In the genomic region with DNA sequence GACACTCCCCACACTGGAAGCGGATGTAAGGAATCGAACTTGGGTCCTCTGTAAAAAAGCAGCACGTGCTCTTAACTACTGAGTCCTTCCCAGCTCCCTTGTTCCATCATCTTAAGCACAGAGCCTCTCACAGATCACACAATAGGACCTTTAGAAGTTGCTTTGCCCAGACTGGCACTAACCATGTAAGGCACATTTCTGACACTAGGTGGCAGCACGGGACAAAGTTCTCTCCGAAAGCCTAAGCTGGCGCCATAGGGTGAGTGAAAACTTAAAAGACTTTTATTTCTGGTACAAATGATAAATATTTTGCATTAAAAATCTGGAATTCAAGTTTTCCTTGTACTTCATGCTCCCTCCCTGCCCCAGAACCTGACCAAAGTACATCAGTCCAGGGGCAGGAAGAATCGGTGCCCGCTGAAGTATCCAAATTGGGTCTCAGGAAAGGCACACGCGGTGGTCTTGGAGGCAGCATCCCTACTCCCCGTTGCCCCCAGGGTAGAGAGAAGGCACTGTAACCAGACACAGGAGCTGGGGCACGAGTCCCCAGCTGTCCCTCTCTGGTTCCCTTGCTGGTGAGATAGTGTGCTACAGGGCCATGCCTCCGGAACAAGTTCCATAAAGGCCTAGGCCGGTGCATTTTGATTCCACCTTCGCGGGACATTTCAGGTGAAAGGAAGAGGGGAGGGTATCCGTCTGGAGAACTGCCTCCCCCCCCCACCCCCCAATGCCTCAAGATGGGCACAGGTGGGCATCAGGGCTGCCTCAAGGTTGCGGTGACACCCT, we compare ENCODE assay signal across 9 mouse cellular contexts. TPM values are rescaled to one million over a fixed set of nuclear protein-coding genes. Genes with fewer than 3 reads are reported as not detected.
DNase-seq lines count a peak whose midpoint lies in the region; ATAC-seq lines count a peak whose summit lies in the region.
"Had no signal": no experiment of that assay in that cellular context is flagged by ENCODE, and none has a peak within 500 bp of the region (broad histone marks: within the 10 kb centered on the region; RNA-seq: fewer than 3 reads in every experiment).

No protein-coding gene starts in this region.

- no peaks in the 10 kb centered on the region for H3K36me3 ChIP-seq in forebrain, embryonic 14.5 days (ENCODE audit: control insufficient read depth, insufficient read depth, low read length)
- H3K36me3 ChIP-seq in hindbrain, embryonic 11.5 days (ENCODE audit: control insufficient read depth, insufficient read depth, low read length), result no peaks in the 10 kb centered on the region

- no peak overlapping the region for H3K4me2 ChIP-seq in forebrain, embryonic 14.5 days (ENCODE audit: low read length)
- no peak overlapping the region for H3K4me2 ChIP-seq in hindbrain, embryonic 11.5 days (replicated peaks; ENCODE audit: low read depth, low read length)

- H3K4me1 ChIP-seq in forebrain, embryonic 14.5 days (ENCODE audit: control insufficient read depth, insufficient read depth, low read length), result no peaks in the 10 kb centered on the region
- no peaks in the 10 kb centered on the region for H3K4me1 ChIP-seq in hindbrain, embryonic 11.5 days (replicated peaks; ENCODE audit: control insufficient read depth, insufficient read depth, low read length)

- ATAC-seq in forebrain, embryonic 14.5 days, result peak; percentile 68
- ATAC-seq in hindbrain, embryonic 11.5 days (ENCODE audit: low FRiP score), result 0 out of 2 replicates have a peak, but pooled peaks have one; percentile 22

- no peak overlapping the region for H3K4me3 ChIP-seq in forebrain, embryonic 14.5 days (ENCODE audit: low read depth, low read length)
- H3K4me3 ChIP-seq in hindbrain, embryonic 11.5 days (ENCODE audit: low read depth, low read length), result no peak overlapping the region
- H3K4me3 ChIP-seq: megakaryocyte, embryonic 14.5 days had no signal

- H3K27me3 ChIP-seq in forebrain, embryonic 14.5 days (replicated peaks; ENCODE audit: control insufficient read depth, insufficient read depth, low read length), result no peaks in the 10 kb centered on the region
- no peaks in the 10 kb centered on the region for H3K27me3 ChIP-seq in hindbrain, embryonic 11.5 days (ENCODE audit: control insufficient read depth, insufficient read depth, low read length)

- 33% methylated on average over 18 of the region's 18 CpGs for WGBS in forebrain, embryonic 14.5 days
- 36% methylated on average over 18 of the region's 18 CpGs for WGBS in hindbrain, embryonic 11.5 days

- no peak overlapping the region for H3K27ac ChIP-seq in forebrain, embryonic 14.5 days (ENCODE audit: low read depth, low read length)
- no peak overlapping the region for H3K27ac ChIP-seq in hindbrain, embryonic 11.5 days (ENCODE audit: low read depth, low read length)

- no peak overlapping the region for H3K9ac ChIP-seq in forebrain, embryonic 14.5 days (ENCODE audit: low read length)
- no peak overlapping the region for H3K9ac ChIP-seq in hindbrain, embryonic 11.5 days (ENCODE audit: low read depth, low read length)

- no peaks in the 10 kb centered on the region for H3K9me3 ChIP-seq in forebrain, embryonic 14.5 days (replicated peaks; ENCODE audit: control insufficient read depth, low read length)
- H3K9me3 ChIP-seq in hindbrain, embryonic 11.5 days (ENCODE audit: control insufficient read depth, low read length), result no peaks in the 10 kb centered on the region
- H3K9me3 ChIP-seq: megakaryocyte, embryonic 14.5 days had no signal

- DNase-seq in MN1 (ENCODE audit: low spot score), result peak; percentile 35
- DNase-seq in cerebellum, adult 11-12 months, result peak; percentile 38
- DNase-seq in forebrain, embryonic 14.5 days (ENCODE audit: low spot score), result peak; percentile 92
- DNase-seq in hindbrain, embryonic 11.5 days (ENCODE audit: low spot score), result peak; percentile 94
- peak; percentile 81 to 92 for DNase-seq in layer of hippocampus, postnatal 14 days (ENCODE audit: low spot score in 2 of 2)
- DNase-seq in lung, postnatal 36 days, result peak; percentile 92
- DNase-seq in right cerebral cortex, postnatal 10 days (ENCODE audit: low spot score in 2 of 2), result peak; percentile 82 to 92
- DNase-seq in urinary bladder, postnatal 4 days (ENCODE audit: low spot score in 2 of 2), result peak; percentile 63 to 88

RNA-seq across cellular contexts. Expression of gene Pou2f3, which starts 11.7 kb away (rescaled TPM):
- not detected in 2 replicates for polyA plus RNA-seq in forebrain, embryonic 14.5 days (2014; fragmentation: Nextera tagmentation; extraction: Ambion mirVana)
- not detected in 2 replicates for polyA plus RNA-seq in hindbrain, embryonic 11.5 days (2014; fragmentation: Nextera tagmentation; extraction: Ambion mirVana)
- not detected for total RNA-seq in layer of hippocampus, postnatal 14 days (2021)

RNA-seq across cellular contexts. Expression of gene Oaf, which starts 17.9 kb away (rescaled TPM):
- 7.0 and 10.3 TPM in 2 replicates for polyA plus RNA-seq in forebrain, embryonic 14.5 days (2014; fragmentation: Nextera tagmentation; extraction: Ambion mirVana)
- 34.7 and 41.4 TPM in 2 replicates for polyA plus RNA-seq in hindbrain, embryonic 11.5 days (2014; fragmentation: Nextera tagmentation; extraction: Ambion mirVana)
- total RNA-seq in layer of hippocampus, postnatal 14 days (2021), result 10 to 100 TPM; 18.2 to 24.4 TPM

Comparison
In these comparisons a context has a peak if more than half of its experiments do, and no peak if none do; other contexts are left out.
1. DNase-seq: peak in every context shown above with its lines; median percentile 94 in hindbrain, embryonic 11.5 days; 92 in forebrain, embryonic 14.5 days; 92 in lung, postnatal 36 days; 87 in right cerebral cortex, postnatal 10 days; 86 in layer of hippocampus, postnatal 14 days; 76 in urinary bladder, postnatal 4 days; 38 in cerebellum, adult 11-12 months; 35 in MN1.